Mouse (Mus musculus) left cerebral cortex, postnatal 14 days (tissue): ENCODE results near the gene 4933411K16Rik. TPM values are rescaled to one million over a fixed set of nuclear protein-coding genes. Genes with fewer than 3 reads are reported as not detected.
"Not testable (repeated sequence)": the region's sequence is repeated elsewhere in the genome, so short reads cannot be mapped to it uniquely, and the experiment has no call there.

ENCODE experiments used
- DNase-seq, 2 experiments: peaks; one replicate each; pipeline ENCODE4 v3.0.0; 2021 to 2022; ENCODE audit warnings: low spot score in 2 of 2, mixed read lengths in 1 of 2
- intact Hi-C: fragments of 180-260 bp; cut with DNase I; formaldehyde crosslinking; loops from one replicate; pipeline ENCODE4 v1.15.1; 2025
- total RNA-seq, 2 experiments: library from RNA; stranded (reverse); gene quantifications; 2 replicates each; pipeline ENCODE4 v1.2.3; 2021

Gene 4933411K16Rik
- total RNA-seq, 2 experiments from 2014 or later: 0.57 to 0.68 TPM

- DNase-seq: no peak
- intact Hi-C loops: loop anchor here (5.0 kb wide), 1 partner anchor 35 kb away; the partner anchor contains the start of gene Ankrd2
Observed at GRCm38 (mm10) chr19:42071886-42072608, 20.0 kb downstream of the 4933411K16Rik start.

- intact Hi-C loops: loop anchor here (5.0 kb wide), 1 partner anchor 36 kb away; the partner anchor contains the start of gene Ankrd2
- DNase-seq: no peak
Observed at GRCm38 (mm10) chr19:42072802-42073201, 20.8 kb downstream of the 4933411K16Rik start.

GRCm38 (mm10) chr19:42075051-42075450, 23.0 kb downstream of the 4933411K16Rik start:
- intact Hi-C loops: no loop called here

GRCm38 (mm10) chr19:42075992-42076391, 23.9 kb downstream of the 4933411K16Rik start:
- intact Hi-C loops: no loop called here
- no peak for DNase-seq

More at GRCm38 (mm10) chr19:42075051-42075450, 23.0 kb downstream of the 4933411K16Rik start:
- no peak for DNase-seq

GRCm38 (mm10) chr19:42078566-42078965, 26.5 kb downstream of the 4933411K16Rik start:
- intact Hi-C loops: no loop called here

GRCm38 (mm10) chr19:42079006-42079405, 27.0 kb downstream of the 4933411K16Rik start:
- intact Hi-C loops: no loop called here
- DNase-seq: no peak

More at GRCm38 (mm10) chr19:42078566-42078965, 26.5 kb downstream of the 4933411K16Rik start:
- no peak for DNase-seq

GRCm38 (mm10) chr19:42079950-42080349, 27.9 kb downstream of the 4933411K16Rik start:
- no peak for DNase-seq
- intact Hi-C loops: no loop called here

GRCm38 (mm10) chr19:42080469-42080868, 28.4 kb downstream of the 4933411K16Rik start:
- intact Hi-C loops: no loop called here

GRCm38 (mm10) chr19:42081613-42082012, 29.6 kb downstream of the 4933411K16Rik start:
- DNase-seq, intact Hi-C loops: not testable (repeated sequence)

More at GRCm38 (mm10) chr19:42080469-42080868, 28.4 kb downstream of the 4933411K16Rik start:
- no peak for DNase-seq

- intact Hi-C loops: no loop called here
Observed at GRCm38 (mm10) chr19:42085690-42086089, 33.6 kb downstream of the 4933411K16Rik start.

GRCm38 (mm10) chr19:42086166-42086565, 34.1 kb downstream of the 4933411K16Rik start, which contains the start of gene Morn4:
TSS of gene Morn4 (minus strand) at chr19:42086357.
- DNase-seq: peak; percentile 94 to 95
- intact Hi-C loops: no loop called here

More at GRCm38 (mm10) chr19:42085690-42086089, 33.6 kb downstream of the 4933411K16Rik start:
- DNase-seq: peak in 1 of 2 experiments; percentile 13

GRCm38 (mm10) chr19:42089103-42089747, 37.2 kb downstream of the 4933411K16Rik start:
- intact Hi-C loops: no loop called here
- peak; percentile 46 to 66 for DNase-seq

GRCm38 (mm10) chr19:42089748-42090595, 37.9 kb downstream of the 4933411K16Rik start, which contains the start of gene Pi4k2a:
TSS of gene Pi4k2a (plus strand) at chr19:42090470.
- peak; percentile 99 to 100 for DNase-seq
- intact Hi-C loops: loop anchor here (2.0 to 5.0 kb wide), 2 partner anchors 39 to 77 kb away; partner anchors contain the start of gene Avpi1

GRCm38 (mm10) chr19:42090637-42091141, 38.6 kb downstream of the 4933411K16Rik start:
- peak; percentile 24 to 26 for DNase-seq
- intact Hi-C loops: loop anchor here (2.0 to 5.0 kb wide), 2 partner anchors 38 to 77 kb away; partner anchors contain the start of gene Avpi1

- intact Hi-C loops: no loop called here
- DNase-seq: no peak
Observed at GRCm38 (mm10) chr19:42099406-42099805, 47.4 kb downstream of the 4933411K16Rik start.
